Mouse (Mus musculus): Measurements from ENCODE around the gene Traf3.

DNA sequence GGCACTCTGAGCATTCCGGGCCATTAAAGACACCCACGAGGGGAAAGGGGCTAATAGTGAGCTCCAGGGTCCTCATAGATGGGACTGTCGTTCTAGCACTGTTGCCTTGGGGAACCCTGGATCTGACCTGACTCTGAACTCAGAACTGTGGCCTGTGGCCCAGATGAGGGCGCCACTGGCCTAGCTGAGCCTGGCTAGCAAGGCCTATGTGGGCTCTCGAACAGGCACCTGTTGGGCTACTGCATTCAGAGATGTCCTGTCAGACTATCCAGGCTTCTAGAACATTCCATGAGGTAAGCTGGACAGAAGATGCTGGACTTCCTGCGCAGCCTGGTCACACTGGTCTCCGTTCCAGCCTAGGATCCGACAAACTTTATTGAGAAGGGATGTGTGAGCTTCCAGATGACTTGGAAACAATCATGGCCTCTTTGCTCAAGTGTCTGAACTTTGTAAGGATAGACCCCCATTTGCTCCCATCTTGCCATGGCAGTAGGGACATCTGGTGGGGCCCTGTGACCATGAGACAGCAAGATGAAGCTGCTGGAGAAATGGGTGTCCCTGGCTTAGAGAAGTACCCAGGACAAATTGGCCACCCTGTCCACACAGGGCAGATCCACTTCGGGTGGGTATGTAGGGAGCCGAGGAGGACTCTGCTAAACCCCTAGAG lies 891 bp upstream of the Traf3 start:
- peak; percentile 44; the same call in 1 of the 2 replicates for TF ChIP-seq CTCF (IDR thresholded peaks at IDR 0.05; ENCODE audit: extremely low read depth, insufficient read depth, insufficient read length, insufficient replicate concordance)
- TF ChIP-seq POLR2A (IDR thresholded peaks at IDR 0.05; ENCODE audit: low read depth, low read length), result no peak

Data from spleen, adult 2 months (tissue).